Mouse (Mus musculus) lung, adult 2 months (tissue): ENCODE measurements around the gene Ebf1.

Source experiments
- CTCF ChIP-seq: fragments of 200-500 bp; IDR thresholded peaks from 2 replicates; pipeline ENCODE4 v1.5.1; 2011; ENCODE audit warnings: mild to moderate bottlenecking, low read length, control low read depth; ENCODE audit not compliant: insufficient read depth
- POLR2A ChIP-seq: fragments of 200-500 bp; IDR thresholded peaks from 2 replicates; pipeline ENCODE4 v1.6.1; 2011; ENCODE audit warnings: low read depth, mild to moderate bottlenecking, control low read depth, low read length, borderline replicate concordance; ENCODE audit errors: extremely low read depth

- no peak for TF ChIP-seq CTCF
- no peak for TF ChIP-seq POLR2A
These were observed 270.6 kb downstream of the Ebf1 start for GRCm38 (mm10) chr11:44887691-44888090.
